Mouse (Mus musculus): ENCODE data around the gene Ccnyl1.

GRCm38 (mm10) chr1:64733453-64734245 is 43.4 kb downstream of the Ccnyl1 start:
- TF ChIP-seq MAX (IDR thresholded peaks at IDR 0.05; ENCODE audit: low read length) (no peak), ETS1 (conservative IDR thresholded peaks at IDR 0.05; ENCODE audit: low read depth, low read length) (no peak), CTCF (conservative IDR thresholded peaks at IDR 0.05 in 1 of 2, IDR thresholded peaks at IDR 0.05 in 1 of 2; ENCODE audit: low read depth in 2 of 2, low read length in 2 of 2) (no peak), HCFC1 (IDR thresholded peaks at IDR 0.05; ENCODE audit: low read depth, low read length) (no peak), ZC3H11A (IDR thresholded peaks at IDR 0.05; ENCODE audit: low read depth, low read length) (no peak), JUND (conservative IDR thresholded peaks at IDR 0.05; ENCODE audit: low read depth, low read length) (no peak), CHD2 (IDR thresholded peaks at IDR 0.05; ENCODE audit: low read length) (no peak), EP300 (IDR thresholded peaks at IDR 0.05; ENCODE audit: low read length) (no peak), ZNF384 (IDR thresholded peaks at IDR 0.05; ENCODE audit: low read depth, low read length) (no peak), RCOR1 (conservative IDR thresholded peaks at IDR 0.05; ENCODE audit: low read depth, low read length) (no peak), MAFK (IDR thresholded peaks at IDR 0.05; ENCODE audit: insufficient replicate concordance, low read length) (no peak), POLR2A (IDR thresholded peaks at IDR 0.05; ENCODE audit: low read depth, low read length) (no peak), POLR2AphosphoS2 (IDR thresholded peaks at IDR 0.05; ENCODE audit: low read depth, low read length) (no peak)
